Mouse (Mus musculus): ENCODE results near the gene Pzp. TPM values are rescaled to one million over a fixed set of nuclear protein-coding genes. Genes with fewer than 3 reads are reported as not detected.

The Pzp gene
- polyA plus RNA-seq, 1 experiment from 2014 or later, result 1.5 TPM

- H3K36me3 ChIP-seq (ENCODE audit: control insufficient read depth, insufficient read depth, low read length), result no peaks in the 10 kb centered on the region
- no peaks in the 10 kb centered on the region for H3K27me3 ChIP-seq (ENCODE audit: control insufficient read depth, insufficient read depth, low read length)
- H3K9me3 ChIP-seq (ENCODE audit: control insufficient read depth, low read length), result no peaks in the 10 kb centered on the region
- 84% methylated on average over 4 of the region's 4 CpGs for WGBS
- H3K27ac ChIP-seq (replicated peaks), result no peak overlapping the region
- H3K4me2 ChIP-seq (replicated peaks; ENCODE audit: low read depth), result no peak overlapping the region
- no peaks in the 10 kb centered on the region for H3K4me1 ChIP-seq (replicated peaks; ENCODE audit: control insufficient read depth, insufficient read depth)
- H3K9ac ChIP-seq (ENCODE audit: low read length), result no peak overlapping the region
- TF ChIP-seq EP300 (optimal IDR thresholded peaks at IDR 0.05) (no peak), CTCF (IDR thresholded peaks at IDR 0.05; ENCODE audit: low read depth) (no peak)
- no peak for DNase-seq (ENCODE audit: low spot score)
- no peak for ATAC-seq (ENCODE audit: low FRiP score, low TSS enrichment)
- H3K4me3 ChIP-seq (ENCODE audit: low read depth, low read length), result no peak overlapping the region
Observed at GRCm38 (mm10) chr6:128525801-128526200, 719 bp downstream of the Pzp start.

- H3K4me1 ChIP-seq (replicated peaks; ENCODE audit: control insufficient read depth, insufficient read depth), result no peaks in the 10 kb centered on the region
- no peaks in the 10 kb centered on the region for H3K9me3 ChIP-seq (ENCODE audit: control insufficient read depth, low read length)
- DNase-seq (ENCODE audit: low spot score), result no peak
- H3K4me3 ChIP-seq (ENCODE audit: low read depth, low read length), result no peak overlapping the region
- H3K27ac ChIP-seq (replicated peaks), result no peak overlapping the region
- H3K4me2 ChIP-seq (replicated peaks; ENCODE audit: low read depth), result no peak overlapping the region
- no peak overlapping the region for H3K9ac ChIP-seq (ENCODE audit: low read length)
- no peak for ATAC-seq (ENCODE audit: low FRiP score, low TSS enrichment)
- no peaks in the 10 kb centered on the region for H3K27me3 ChIP-seq (ENCODE audit: control insufficient read depth, insufficient read depth, low read length)
- 66% methylated on average over 3 of the region's 3 CpGs for WGBS
- no peak for TF ChIP-seq CTCF (IDR thresholded peaks at IDR 0.05; ENCODE audit: low read depth)
- TF ChIP-seq EP300 (optimal IDR thresholded peaks at IDR 0.05), result no peak
- H3K36me3 ChIP-seq (ENCODE audit: control insufficient read depth, insufficient read depth, low read length), result no peaks in the 10 kb centered on the region
Observed at GRCm38 (mm10) chr6:128523360-128523759, 3.2 kb downstream of the Pzp start.

DNA sequence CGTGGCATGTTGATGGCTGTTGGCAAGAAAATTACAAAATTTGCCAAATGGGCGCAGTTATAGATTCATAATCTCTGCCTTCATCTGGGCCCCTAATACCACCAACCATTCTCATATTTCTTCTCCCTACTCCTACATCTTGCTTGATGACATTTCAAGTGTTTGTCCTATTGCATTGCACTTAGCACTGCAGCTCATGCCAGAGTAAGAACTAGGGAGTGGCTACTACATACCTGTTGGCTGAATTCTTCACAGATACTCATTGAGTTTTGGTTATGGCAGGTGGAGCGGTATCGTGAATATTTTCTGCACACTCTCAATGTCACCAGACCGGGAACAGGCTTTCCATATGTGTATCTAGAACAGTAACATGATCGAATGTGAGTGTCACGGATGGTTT is 7.4 kb downstream of the Pzp start:
- WGBS, result 84% methylated on average over 7 of the region's 7 CpGs
- no peaks in the 10 kb centered on the region for H3K9me3 ChIP-seq (ENCODE audit: control insufficient read depth, low read length)
- H3K4me1 ChIP-seq (replicated peaks; ENCODE audit: control insufficient read depth, insufficient read depth), result no peaks in the 10 kb centered on the region
- TF ChIP-seq CTCF (IDR thresholded peaks at IDR 0.05; ENCODE audit: low read depth) (no peak), EP300 (optimal IDR thresholded peaks at IDR 0.05) (no peak)
- H3K27ac ChIP-seq (replicated peaks), result no peak overlapping the region
- DNase-seq (ENCODE audit: low spot score) (no peak), ATAC-seq (ENCODE audit: low FRiP score, low TSS enrichment) (no peak)
- H3K9ac ChIP-seq (ENCODE audit: low read length), result no peak overlapping the region
- H3K4me2 ChIP-seq (replicated peaks; ENCODE audit: low read depth), result no peak overlapping the region
- no peaks in the 10 kb centered on the region for H3K36me3 ChIP-seq (ENCODE audit: control insufficient read depth, insufficient read depth, low read length)
- no peaks in the 10 kb centered on the region for H3K27me3 ChIP-seq (ENCODE audit: control insufficient read depth, insufficient read depth, low read length)
- H3K4me3 ChIP-seq (ENCODE audit: low read depth, low read length), result no peak overlapping the region

- Histone ChIP-seq H3K4me2 (replicated peaks; ENCODE audit: low read depth) (no peak overlapping the region), H3K9ac (ENCODE audit: low read length) (no peak overlapping the region), H3K36me3 (ENCODE audit: control insufficient read depth, insufficient read depth, low read length) (no peaks in the 10 kb centered on the region), H3K4me3 (ENCODE audit: low read depth, low read length) (no peak overlapping the region), H3K27ac (replicated peaks) (no peak overlapping the region), H3K4me1 (replicated peaks; ENCODE audit: control insufficient read depth, insufficient read depth) (no peaks in the 10 kb centered on the region), H3K9me3 (ENCODE audit: control insufficient read depth, low read length) (no peaks in the 10 kb centered on the region), H3K27me3 (ENCODE audit: control insufficient read depth, insufficient read depth, low read length) (no peaks in the 10 kb centered on the region)
- WGBS, result 64% methylated on average over 2 of the region's 2 CpGs
- TF ChIP-seq EP300 (optimal IDR thresholded peaks at IDR 0.05) (no peak), CTCF (IDR thresholded peaks at IDR 0.05; ENCODE audit: low read depth) (no peak)
- DNase-seq (ENCODE audit: low spot score), result no peak
- ATAC-seq (ENCODE audit: low FRiP score, low TSS enrichment), result no peak
Observed at GRCm38 (mm10) chr6:128505676-128506236, 20.8 kb downstream of the Pzp start.

- Histone ChIP-seq H3K27me3 (ENCODE audit: control insufficient read depth, insufficient read depth, low read length) (no peaks in the 10 kb centered on the region), H3K36me3 (ENCODE audit: control insufficient read depth, insufficient read depth, low read length) (no peaks in the 10 kb centered on the region), H3K4me2 (replicated peaks; ENCODE audit: low read depth) (no peak overlapping the region), H3K4me1 (replicated peaks; ENCODE audit: control insufficient read depth, insufficient read depth) (no peaks in the 10 kb centered on the region), H3K4me3 (ENCODE audit: low read depth, low read length) (no peak overlapping the region), H3K27ac (replicated peaks) (no peak overlapping the region), H3K9ac (ENCODE audit: low read length) (no peak overlapping the region), H3K9me3 (ENCODE audit: control insufficient read depth, low read length) (no peaks in the 10 kb centered on the region)
- 59% methylated on average over 5 of the region's 5 CpGs for WGBS
- ATAC-seq (ENCODE audit: low FRiP score, low TSS enrichment) (no peak), DNase-seq (ENCODE audit: low spot score) (no peak)
- no peak for TF ChIP-seq EP300 (optimal IDR thresholded peaks at IDR 0.05)
- TF ChIP-seq CTCF (IDR thresholded peaks at IDR 0.05; ENCODE audit: low read depth), result no peak
Observed at GRCm38 (mm10) chr6:128504743-128505142, 21.8 kb downstream of the Pzp start.

- TF ChIP-seq CTCF (IDR thresholded peaks at IDR 0.05; ENCODE audit: low read depth), result no peak
- TF ChIP-seq EP300 (optimal IDR thresholded peaks at IDR 0.05), result no peak
- no peak overlapping the region for H3K4me3 ChIP-seq (ENCODE audit: low read depth, low read length)
- H3K4me2 ChIP-seq (replicated peaks; ENCODE audit: low read depth), result no peak overlapping the region
- no peaks in the 10 kb centered on the region for H3K27me3 ChIP-seq (ENCODE audit: control insufficient read depth, insufficient read depth, low read length)
- H3K36me3 ChIP-seq (ENCODE audit: control insufficient read depth, insufficient read depth, low read length), result no peaks in the 10 kb centered on the region
- ATAC-seq (ENCODE audit: low FRiP score, low TSS enrichment) (peak; percentile 54; the same call in 1 of the 2 replicates), DNase-seq (ENCODE audit: low spot score) (peak; percentile 15)
- H3K27ac ChIP-seq (replicated peaks), result no peak overlapping the region
- 92% methylated on average over 1 of the region's 1 CpGs for WGBS
- no peaks in the 10 kb centered on the region for H3K9me3 ChIP-seq (ENCODE audit: control insufficient read depth, low read length)
- no peak overlapping the region for H3K9ac ChIP-seq (ENCODE audit: low read length)
- no peaks in the 10 kb centered on the region for H3K4me1 ChIP-seq (replicated peaks; ENCODE audit: control insufficient read depth, insufficient read depth)
Observed at GRCm38 (mm10) chr6:128495346-128495745, 31.2 kb downstream of the Pzp start.

Measured in stomach, postnatal 0 days (tissue).